Mouse (Mus musculus) midbrain, postnatal 0 days (tissue): ENCODE results near the gene Tenm4. TPM values are rescaled to one million over a fixed set of nuclear protein-coding genes. Genes with fewer than 3 reads are reported as not detected.

Experiments used
- ATAC-seq: fragments of 200-750 bp; cut with Nextera tagmentation; 2 replicates; pipeline ENCODE4 v1.8.0; 2017; ENCODE audit warnings: moderate number of reproducible peaks, mild to moderate bottlenecking, moderate TSS enrichment, moderate library complexity; ENCODE audit not compliant: low FRiP score
- DNase-seq: peaks from one replicate; pipeline ENCODE4 v3.0.0-alpha.2; 2015; ENCODE audit warnings: low spot score
- H3K27ac ChIP-seq: fragments of 300-500 bp; sonication (generic); 2 replicates; pipeline ENCODE4 v1.5.1; 2014; ENCODE audit warnings: low read depth, mild to moderate bottlenecking, low read length, mixed read lengths
- H3K27me3 ChIP-seq: fragments of 300-500 bp; sonication (generic); 2 replicates; pipeline ENCODE4 v1.6.1; 2014; ENCODE audit warnings: low read length, control low read depth, mixed read lengths; ENCODE audit not compliant: insufficient read depth
- H3K36me3 ChIP-seq: fragments of 300-500 bp; sonication (generic); 2 replicates; pipeline ENCODE4 v1.6.1; 2014; ENCODE audit warnings: low read length, control low read depth, mixed read lengths; ENCODE audit not compliant: insufficient read depth
- H3K4me1 ChIP-seq: fragments of 300-500 bp; sonication (generic); 2 replicates; pipeline ENCODE4 v1.6.1; 2014; ENCODE audit warnings: mild to moderate bottlenecking, control low read depth, antibody characterized with exemption, low read length, mixed read lengths; ENCODE audit not compliant: insufficient read depth
- H3K4me2 ChIP-seq: fragments of 300-500 bp; sonication (generic); 2 replicates; pipeline ENCODE4 v1.6.1; 2014; ENCODE audit warnings: low read depth, mild to moderate bottlenecking, low read length, mixed read lengths; ENCODE audit not compliant: poor library complexity, severe bottlenecking
- H3K4me3 ChIP-seq: fragments of 300-500 bp; sonication (generic); 2 replicates; pipeline ENCODE4 v1.5.1; 2014; ENCODE audit warnings: low read depth, mild to moderate bottlenecking, low read length, moderate library complexity
- H3K9ac ChIP-seq: fragments of 300-500 bp; sonication (generic); replicated peaks from 2 replicates; pipeline ENCODE4 v1.6.1; 2014; ENCODE audit warnings: mild to moderate bottlenecking, low read length, moderate library complexity, mixed read lengths; ENCODE audit not compliant: poor library complexity, severe bottlenecking
- H3K9me3 ChIP-seq: fragments of 300-500 bp; sonication (generic); 2 replicates; pipeline ENCODE4 v1.6.1; 2016; ENCODE audit warnings: low read length, control low read depth
- CTCF ChIP-seq: IDR thresholded peaks from 2 replicates; pipeline ENCODE4 v1.5.1; 2016; ENCODE audit warnings: antibody characterized with exemption, mild to moderate bottlenecking
- WGBS: fragments of 180-500 bp; shearing (Covaris S2); extraction: QIAGEN DNeasy Blood & Tissue Kit; methylation state at CpG from one replicate; pipeline ENCODE4 v1.1.7; 2014; 5-methylcytosine and 5-hydroxymethylcytosine counted together
- polyA plus RNA-seq: library from polyadenylated mRNA; unstranded; fragments of >200 nt; fragmentation: Nextera tagmentation; extraction: Ambion mirVana; gene quantifications from 2 replicates; pipeline ENCODE4 v1.2.1, GENCODE M21; 2015
- total RNA-seq: library from RNA; depleted of rRNA; stranded (reverse); fragments of >200 nt; gene quantifications from 2 replicates; pipeline ENCODE4 v1.2.3, GENCODE M21; 2014

Gene Tenm4
- total and polyA plus RNA-seq, 2 experiments from 2014 or later: 35.9 to 56.0 TPM

DNA sequence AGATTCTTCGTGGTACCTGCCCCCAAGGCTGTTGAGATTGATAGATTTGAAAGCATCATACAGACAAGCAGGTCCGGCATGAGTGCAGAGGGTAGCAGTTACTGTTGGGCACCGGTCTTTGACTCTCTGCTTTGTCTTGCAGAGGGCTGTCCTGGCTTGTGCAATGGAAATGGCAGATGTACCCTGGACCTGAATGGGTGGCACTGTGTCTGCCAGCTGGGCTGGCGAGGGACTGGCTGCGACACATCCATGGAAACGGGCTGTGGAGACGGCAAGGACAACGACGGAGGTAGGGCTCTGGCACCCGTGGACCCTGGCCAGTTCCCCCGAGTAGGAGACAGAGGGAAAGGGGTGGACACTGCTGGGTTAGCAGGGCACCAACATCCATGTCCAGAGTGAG is 640.6 kb downstream of the Tenm4 start:
- ATAC-seq (peak; percentile 57), DNase-seq (peak; percentile 46)
- Histone ChIP-seq H3K27ac (no peak overlapping the region), H3K36me3 (no peaks in the 10 kb centered on the region; the same call in 1 of the 2 replicates), H3K9me3 (no peaks in the 10 kb centered on the region), H3K4me2 (no peak overlapping the region), H3K4me1 (peaks cover 10% of the 10 kb centered on the region; the same call in 1 of the 2 replicates), H3K27me3 (no peaks in the 10 kb centered on the region), H3K4me3 (no peak overlapping the region), H3K9ac (no peak overlapping the region)
- no peak for TF ChIP-seq CTCF
- WGBS: 78% methylated on average over 11 of the region's 11 CpGs

DNA sequence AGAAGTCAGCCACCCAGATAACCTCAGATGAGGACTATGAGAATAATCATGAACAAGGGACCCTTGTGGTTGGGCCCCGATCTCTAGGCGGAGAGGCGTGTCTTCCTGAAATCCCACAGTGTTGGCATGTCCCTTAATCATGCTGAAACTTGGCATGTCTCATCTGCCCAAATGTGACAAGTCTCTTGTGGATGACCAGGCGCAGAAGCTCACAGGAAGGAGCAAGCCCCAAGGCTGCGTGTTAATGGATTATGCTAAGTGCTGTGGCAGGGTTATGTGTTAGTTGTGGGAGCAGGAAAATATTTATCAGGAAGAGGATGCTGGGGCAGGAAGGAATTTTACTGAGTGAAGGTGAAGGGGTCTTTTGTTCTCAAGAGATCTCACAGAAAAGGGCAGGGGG is 642.0 kb downstream of the Tenm4 start:
- no peaks in the 10 kb centered on the region; the same call in 1 of the 2 replicates for H3K36me3 ChIP-seq
- H3K4me1 ChIP-seq: peaks cover 5% of the 10 kb centered on the region; the same call in 1 of the 2 replicates
- no peak overlapping the region for H3K4me3 ChIP-seq
- H3K4me2 ChIP-seq: no peak overlapping the region
- no peak for TF ChIP-seq CTCF
- WGBS: 59% methylated on average over 5 of the region's 5 CpGs
- no peak overlapping the region for H3K9ac ChIP-seq
- no peak overlapping the region for H3K27ac ChIP-seq
- no peaks in the 10 kb centered on the region for H3K9me3 ChIP-seq
- DNase-seq (no peak), ATAC-seq (0 out of 2 replicates have a peak, but pooled peaks have one; percentile 8)
- H3K27me3 ChIP-seq: no peaks in the 10 kb centered on the region

DNA sequence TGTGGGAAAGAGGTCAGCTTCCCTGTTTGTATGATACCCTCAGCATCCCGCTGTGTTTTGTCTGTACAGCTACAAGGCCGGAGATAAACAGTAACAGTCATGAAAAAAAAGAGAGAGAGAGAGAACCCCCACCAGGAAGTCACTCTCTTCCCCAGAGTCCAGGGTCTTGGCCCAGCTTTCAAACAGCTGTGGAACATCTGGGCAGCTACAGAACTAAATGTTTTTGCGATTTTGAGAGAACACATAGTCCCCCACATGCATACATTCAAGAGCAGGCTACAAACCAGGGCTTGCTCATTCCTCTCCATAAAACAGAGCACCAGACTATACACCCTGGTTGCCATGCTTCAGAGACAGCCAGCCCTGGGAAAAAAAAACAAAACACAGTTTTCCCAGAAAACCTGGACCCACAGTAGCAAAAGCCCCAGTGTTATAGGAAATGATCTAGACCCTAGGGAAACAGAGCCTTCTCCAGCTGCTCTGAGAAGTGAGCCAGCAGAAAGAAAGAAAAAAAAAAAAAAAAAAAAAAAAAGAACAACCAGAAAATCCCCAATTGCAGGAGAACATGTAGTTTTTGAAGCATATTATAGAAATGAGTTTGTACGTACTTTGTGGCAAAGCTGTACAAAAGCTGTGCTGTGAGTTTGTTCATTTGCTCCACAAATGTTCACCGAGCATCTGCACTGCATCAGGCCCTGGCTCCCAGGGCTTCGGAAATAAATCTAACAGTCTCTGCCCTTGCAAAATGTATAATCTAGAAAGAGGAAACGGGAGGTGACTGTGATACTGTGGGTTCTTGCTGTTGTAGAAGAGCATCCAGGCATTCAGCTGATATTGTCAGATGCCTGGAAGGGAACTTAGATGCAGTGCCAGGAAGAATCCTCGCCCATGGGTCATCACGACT is 642.7 kb downstream of the Tenm4 start:
- Histone ChIP-seq H3K4me3 (no peak overlapping the region), H3K9ac (no peak overlapping the region), H3K9me3 (no peaks in the 10 kb centered on the region), H3K4me1 (peaks cover 2% of the 10 kb centered on the region; the same call in 1 of the 2 replicates), H3K36me3 (no peaks in the 10 kb centered on the region; the same call in 1 of the 2 replicates), H3K27me3 (no peaks in the 10 kb centered on the region), H3K27ac (no peak overlapping the region), H3K4me2 (no peak overlapping the region)
- 76% methylated on average over 9 of the region's 9 CpGs for whole genome bisulfite sequencing
- DNase-seq: no peak
- ATAC-seq: no peak
- TF ChIP-seq CTCF: no peak

DNA sequence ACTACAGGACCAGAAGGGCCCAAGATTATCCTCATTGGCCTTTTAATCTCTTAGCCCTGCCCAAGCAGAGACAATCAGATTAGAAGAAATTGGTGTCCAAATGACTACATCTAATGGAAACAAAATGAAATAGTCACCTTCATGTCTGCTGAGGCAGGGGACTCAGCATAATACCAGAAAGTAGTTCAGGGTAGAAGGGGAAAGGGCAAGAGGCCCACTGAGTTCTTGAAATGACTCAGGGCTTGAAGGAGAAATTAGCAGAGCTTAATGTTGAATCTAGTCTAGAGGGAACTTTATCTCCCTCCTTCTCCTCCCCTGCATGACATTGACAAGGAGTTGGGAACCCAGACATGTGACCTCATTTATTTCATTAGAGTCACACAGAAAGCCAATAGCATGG is 643.5 kb downstream of the Tenm4 start:
- Histone ChIP-seq H3K36me3 (no peaks in the 10 kb centered on the region; the same call in 1 of the 2 replicates), H3K4me1 (peaks cover 2% of the 10 kb centered on the region; the same call in 1 of the 2 replicates), H3K4me2 (no peak overlapping the region), H3K27ac (no peak overlapping the region), H3K9me3 (no peaks in the 10 kb centered on the region), H3K9ac (no peak overlapping the region), H3K27me3 (no peaks in the 10 kb centered on the region), H3K4me3 (no peak overlapping the region)
- no peak for DNase-seq
- no peak for TF ChIP-seq CTCF
- ATAC-seq: no peak

DNA sequence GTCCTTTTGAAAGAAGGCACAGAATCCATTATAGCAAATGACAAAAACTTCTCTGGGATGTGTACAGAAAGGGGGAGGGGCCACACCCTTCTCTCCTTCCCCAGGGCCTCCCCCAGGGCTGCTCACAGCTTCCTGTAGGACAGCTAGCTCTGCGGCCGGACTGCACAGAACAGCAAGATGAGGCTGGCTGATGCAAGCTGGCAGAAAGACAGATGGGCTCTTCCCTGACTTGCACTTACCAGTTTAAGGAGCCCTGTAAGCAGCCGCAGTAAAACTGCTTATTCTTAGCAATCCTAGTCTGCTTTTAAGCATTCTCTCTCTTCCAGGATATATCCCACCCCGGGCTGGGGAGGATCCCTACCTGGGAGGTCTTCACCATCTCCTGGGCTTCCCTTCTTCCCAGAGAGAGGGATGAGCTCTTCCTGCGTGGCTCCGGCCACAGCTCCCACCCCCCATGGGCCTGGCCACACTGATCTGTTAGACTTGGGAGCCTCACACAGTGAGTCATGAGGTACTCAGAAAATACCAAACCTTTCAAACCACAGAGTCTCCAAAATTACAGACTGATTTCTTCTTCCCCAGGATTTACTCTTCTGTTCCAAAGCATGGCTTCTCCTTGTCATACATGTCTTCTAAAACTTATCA is 646.1 kb downstream of the Tenm4 start:
- Histone ChIP-seq H3K4me1 (peaks cover 2% of the 10 kb centered on the region; the same call in 1 of the 2 replicates), H3K9me3 (no peaks in the 10 kb centered on the region), H3K4me2 (no peak overlapping the region), H3K4me3 (no peak overlapping the region), H3K9ac (no peak overlapping the region), H3K27me3 (no peaks in the 10 kb centered on the region), H3K27ac (no peak overlapping the region), H3K36me3 (no peaks in the 10 kb centered on the region; the same call in 1 of the 2 replicates)
- ATAC-seq: no peak
- DNase-seq: no peak
- TF ChIP-seq CTCF: no peak
- 44% methylated on average over 6 of the region's 6 CpGs for WGBS
